Mouse (Mus musculus): ENCODE measurements around the gene Il1r1.

Gene Il1r1

DNA sequence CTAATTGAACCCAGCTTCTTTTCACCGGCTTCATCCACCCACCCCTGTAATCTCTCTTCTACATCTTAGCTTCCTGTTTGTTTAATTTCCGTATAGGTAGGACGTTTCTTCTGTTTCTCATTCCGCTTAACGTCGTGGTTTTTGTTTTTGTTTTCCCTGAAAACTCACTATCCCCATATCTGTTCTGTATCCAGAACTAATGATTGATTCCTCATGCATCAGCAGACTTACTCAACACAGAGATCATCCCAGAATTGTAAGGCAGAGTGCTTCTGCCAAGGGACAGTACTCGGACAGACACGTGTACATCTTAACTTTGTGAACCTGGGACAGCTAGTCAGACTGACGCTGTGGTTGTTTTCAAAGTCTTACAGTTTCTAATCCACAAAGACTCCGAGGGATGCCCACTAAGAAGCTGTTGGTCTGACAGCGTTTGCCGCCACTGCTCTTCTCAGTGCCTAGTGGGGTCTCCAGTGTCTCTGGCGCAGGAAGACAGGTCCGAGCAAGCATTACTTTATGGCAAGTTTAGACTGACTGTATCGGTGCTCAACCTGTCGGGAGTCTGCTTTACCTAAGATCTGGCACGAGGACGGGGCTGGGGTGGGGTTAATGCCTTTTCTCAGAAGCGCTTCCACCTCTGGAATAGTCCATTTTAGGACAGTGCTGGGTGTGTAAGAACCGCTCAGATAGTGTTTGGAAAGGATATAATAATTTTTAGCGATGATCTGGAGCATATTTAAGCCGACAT lies 100.2 kb downstream of the Il1r1 start:
- DNase-seq, result peak; percentile 26

GRCm38 (mm10) chr1:40325711-40326327 lies 100.9 kb downstream of the Il1r1 start:
- DNase-seq, result peak; percentile 41

GRCm38 (mm10) chr1:40327604-40328003 lies 102.7 kb downstream of the Il1r1 start:
- no peak for DNase-seq

DNA sequence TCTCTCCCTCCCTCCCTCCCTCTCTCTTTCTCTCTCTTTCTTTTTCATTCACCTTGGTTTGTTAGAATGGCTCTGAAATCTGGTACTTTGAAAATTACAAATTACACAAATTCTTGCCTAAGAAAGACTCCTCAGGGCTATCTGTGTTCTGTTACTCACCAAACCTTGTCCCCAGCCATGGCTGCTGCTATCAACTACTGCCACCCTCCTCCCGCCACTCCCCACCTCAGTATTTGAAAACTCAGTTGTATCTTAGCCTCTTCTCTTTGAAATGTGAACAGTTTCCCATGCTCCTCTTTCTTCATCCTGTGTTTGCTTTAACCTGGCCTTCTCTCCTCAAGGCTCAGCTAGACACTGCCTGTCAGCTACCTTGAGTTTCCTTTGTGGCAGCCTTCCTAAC lies 104.6 kb downstream of the Il1r1 start:
- DNase-seq, result no peak

- no peak for DNase-seq
Measured at GRCm38 (mm10) chr1:40330181-40330580, 105.3 kb downstream of the Il1r1 start.

GRCm38 (mm10) chr1:40339346-40339745 lies 114.5 kb downstream of the Il1r1 start:
- no peak for DNase-seq

DNA sequence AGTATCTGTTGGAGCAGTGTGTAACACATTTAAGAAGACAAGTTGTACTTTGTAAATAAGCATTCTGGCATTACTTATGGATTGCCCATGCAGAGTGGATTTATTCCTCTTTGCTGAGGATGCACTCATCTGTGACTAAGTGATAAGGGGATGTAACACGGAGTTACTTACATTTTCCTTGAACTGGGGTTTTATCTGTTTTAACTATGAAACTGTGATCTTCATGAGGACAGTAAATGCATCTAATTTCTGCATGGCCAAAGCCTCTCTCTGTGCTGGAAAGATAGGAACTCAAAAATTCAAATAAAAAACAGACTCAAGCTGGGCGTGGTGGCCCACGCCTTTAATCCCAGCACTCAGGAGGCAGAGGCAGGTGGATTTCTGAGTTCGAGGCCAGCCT lies 115.2 kb downstream of the Il1r1 start:
- DNase-seq, result no peak

DNA sequence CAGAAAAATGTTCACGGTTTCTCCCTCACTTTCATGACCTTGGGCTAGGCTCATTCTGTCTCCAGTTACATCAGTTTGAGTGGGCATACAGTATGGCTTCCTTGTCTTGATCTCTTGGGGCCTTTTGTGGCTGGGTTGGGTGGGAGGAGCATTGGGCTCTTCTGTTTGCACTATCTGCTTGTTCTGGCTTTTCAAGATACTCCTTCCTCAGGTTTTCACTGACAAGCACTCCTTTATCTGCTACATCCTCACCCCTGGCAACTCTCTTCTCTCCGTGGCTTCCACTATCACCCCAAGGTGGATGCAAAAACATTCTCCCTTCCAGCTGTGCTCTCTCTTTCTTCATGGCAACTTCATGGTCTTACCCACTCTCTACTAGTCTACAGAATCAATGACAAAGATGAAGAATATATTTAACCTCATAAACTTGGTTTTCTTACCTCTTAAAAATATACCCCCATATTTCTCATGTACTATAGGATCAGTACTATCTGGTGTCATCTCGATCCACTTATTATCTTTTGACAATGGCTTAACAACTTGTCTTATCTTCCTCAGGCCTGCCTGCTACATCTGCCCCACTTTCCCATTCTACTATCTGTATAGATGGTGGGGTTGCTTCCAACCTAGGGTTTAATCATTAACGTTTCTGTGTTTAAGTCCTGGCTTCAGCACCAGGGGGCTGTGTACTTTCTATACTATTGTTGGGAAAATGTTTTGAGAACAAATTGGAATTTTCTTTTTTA lies 127.5 kb downstream of the Il1r1 start:
- no peak for DNase-seq

DNA sequence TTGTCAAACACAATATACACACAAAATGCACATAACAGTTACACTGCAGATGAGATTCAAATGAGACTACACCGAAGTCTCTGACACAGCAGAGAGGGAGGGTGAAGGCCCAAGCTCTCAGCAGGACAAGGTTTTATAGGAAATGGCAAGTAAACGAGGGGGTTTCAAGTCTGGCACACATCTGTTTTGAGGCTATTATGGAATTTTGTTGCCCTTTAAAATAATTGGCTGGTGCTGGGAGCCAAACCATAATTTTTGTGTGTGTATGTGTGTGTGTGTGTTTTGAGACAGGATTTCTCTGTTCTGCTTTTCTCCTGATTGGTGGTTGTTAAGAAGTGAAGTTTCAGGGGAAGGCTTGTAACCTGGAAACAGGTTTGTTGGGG lies 128.0 kb downstream of the Il1r1 start:
- peak; percentile 16 for DNase-seq

- DNase-seq, result no peak
Measured at GRCm38 (mm10) chr1:40354665-40355064, 129.8 kb downstream of the Il1r1 start.

DNA sequence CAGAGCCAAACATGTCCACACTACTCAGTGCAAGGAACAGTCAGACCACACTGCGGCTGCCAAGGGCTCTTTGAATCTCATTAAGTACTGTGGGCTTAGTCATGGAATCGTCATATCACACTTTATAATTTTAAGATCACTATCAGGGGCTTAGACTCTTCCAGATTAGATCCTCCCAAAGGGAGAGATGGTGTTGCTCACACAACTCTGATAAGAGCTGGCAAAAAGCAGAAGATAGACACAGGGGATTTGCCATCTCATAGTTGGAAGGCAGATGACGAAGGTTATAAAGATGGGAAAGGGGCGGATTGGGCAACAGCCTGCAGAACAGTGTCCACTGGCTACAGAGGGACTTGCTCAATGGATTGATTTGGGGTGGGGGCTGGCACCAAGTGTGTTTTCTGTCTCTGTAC lies 130.6 kb downstream of the Il1r1 start:
- DNase-seq, result no peak

DNA sequence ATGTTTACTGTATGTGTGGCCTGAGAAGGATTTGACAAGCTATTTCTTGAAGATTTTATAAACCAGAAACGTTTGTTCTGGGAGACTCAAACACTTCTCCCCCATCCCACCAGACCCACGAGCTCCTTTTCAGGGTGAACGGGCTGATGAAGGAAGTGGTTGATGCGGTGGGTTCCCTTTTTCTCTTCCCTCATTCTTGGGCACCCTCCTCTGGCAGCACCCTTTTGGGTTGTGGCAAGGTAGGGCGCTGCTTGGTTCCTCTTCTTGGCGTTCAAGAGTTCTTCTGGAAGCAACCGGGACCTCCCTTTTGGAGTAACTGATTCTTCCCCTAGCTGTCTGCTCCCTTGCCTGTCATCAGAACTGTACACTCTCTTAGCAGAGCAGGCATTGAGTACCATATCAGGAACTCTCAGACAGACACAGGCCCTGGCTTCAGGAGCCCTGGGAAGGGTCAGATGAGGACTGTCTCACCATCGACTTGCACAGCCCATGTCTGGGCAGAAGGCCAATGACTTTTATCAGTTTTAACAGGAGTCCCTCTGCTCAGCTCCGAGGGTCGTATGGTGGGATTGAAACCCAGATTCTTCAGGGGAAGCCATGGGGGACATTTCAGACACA lies 131.1 kb downstream of the Il1r1 start:
- DNase-seq, result no peak

DNA sequence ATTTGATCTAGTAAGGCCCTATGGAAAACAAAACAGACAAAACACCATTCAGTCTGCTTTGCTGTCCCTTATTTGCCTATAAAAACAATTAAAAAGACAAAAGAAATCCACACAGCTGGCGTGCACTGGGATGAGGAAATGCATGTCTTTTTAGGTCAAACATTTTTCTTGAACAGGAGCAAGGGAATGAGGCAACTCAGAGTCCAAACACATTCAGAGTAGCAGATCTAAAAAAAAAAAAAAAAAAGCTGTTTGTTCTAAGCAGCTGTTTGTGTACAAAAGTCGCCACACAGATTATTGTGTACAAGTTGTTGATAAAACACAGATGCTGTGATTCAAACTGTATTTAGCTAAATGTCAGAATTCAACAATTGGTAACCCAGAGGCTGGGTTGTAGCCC lies 133.0 kb downstream of the Il1r1 start:
- no peak for DNase-seq

- DNase-seq, result no peak
Measured at GRCm38 (mm10) chr1:40358351-40358750, 133.5 kb downstream of the Il1r1 start.

- no peak for DNase-seq
Measured at GRCm38 (mm10) chr1:40358771-40359181, 133.9 kb downstream of the Il1r1 start.

GRCm38 (mm10) chr1:40359731-40360130 lies 134.9 kb downstream of the Il1r1 start:
- no peak for DNase-seq

DNA sequence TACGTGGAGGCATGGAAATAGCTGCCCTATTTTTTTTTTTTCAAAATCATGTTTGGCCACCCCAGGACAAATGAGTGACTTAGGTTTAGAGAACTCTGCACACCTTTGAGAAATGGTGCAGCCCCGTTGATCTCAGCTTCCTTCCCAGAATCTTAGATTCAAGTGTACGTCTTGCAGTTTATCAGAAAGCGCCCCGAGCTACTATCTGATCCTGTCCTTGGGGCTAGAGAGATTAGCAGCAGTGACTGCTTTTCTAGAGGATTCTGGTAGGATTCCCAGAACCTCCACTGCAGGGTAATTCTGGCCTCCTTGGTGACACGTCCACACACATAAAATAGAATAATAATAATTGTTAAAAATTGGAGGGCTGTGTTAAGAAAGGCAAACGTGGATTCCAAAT lies 136.1 kb downstream of the Il1r1 start:
- no peak for DNase-seq

DNA sequence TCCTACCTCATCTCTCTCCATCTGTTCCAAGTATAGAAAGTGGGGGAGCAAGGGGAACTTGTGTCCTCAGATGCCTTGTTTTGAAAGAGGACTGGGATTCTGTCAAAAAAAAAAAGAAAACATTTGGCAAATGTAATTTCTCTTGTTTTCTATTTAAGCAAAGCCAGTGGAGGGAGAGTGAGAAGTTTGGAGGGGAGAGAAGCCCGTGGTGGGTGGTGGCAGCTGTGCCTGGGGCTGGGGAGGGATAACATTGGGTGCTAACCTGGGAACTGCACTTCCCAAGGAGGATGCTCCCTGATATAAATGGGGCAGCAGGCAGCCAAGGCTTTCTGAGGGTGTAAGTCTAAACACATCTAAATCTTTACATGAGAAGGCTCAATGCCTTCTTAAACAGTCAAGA lies 136.7 kb downstream of the Il1r1 start:
- no peak for DNase-seq

DNA sequence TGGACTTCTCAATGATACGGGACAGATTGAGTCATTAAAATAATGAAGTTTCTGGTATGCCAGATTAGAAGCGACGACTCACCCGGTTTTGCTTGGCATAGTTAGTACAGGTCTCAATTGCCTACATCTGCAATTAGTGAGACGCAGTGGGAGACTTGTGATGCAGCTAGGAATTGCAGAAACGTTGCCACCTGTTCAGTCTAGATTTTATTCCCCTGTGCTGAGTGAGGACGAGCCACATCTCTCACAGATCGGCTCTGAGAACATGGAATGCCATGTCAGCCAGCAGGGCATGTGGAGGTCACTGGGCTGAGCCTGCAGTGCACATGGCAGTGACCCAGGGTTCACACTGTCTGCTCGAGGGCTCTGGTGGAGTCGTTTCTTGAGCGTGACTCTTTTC lies 137.9 kb downstream of the Il1r1 start:
- no peak for DNase-seq
